Mouse (Mus musculus) ES-Bruce4 (cell line): ENCODE results near the gene Gm28551. TPM values are rescaled to one million over a fixed set of nuclear protein-coding genes. Genes with fewer than 3 reads are reported as not detected.
"Not testable (repeated sequence)": the region's sequence is repeated elsewhere in the genome, so short reads cannot be mapped to it uniquely, and the experiment has no call there.

Experiments used
- H3K27ac ChIP-seq: 2 replicates; pipeline ENCODE4 v1.5.1; 2012; ENCODE audit warnings: low read length, inconsistent platforms; ENCODE audit not compliant: insufficient read depth
- H3K27me3 ChIP-seq: 2 replicates; pipeline ENCODE4 v1.6.1; 2012; ENCODE audit warnings: mild to moderate bottlenecking, low read length, inconsistent platforms; ENCODE audit not compliant: control insufficient read depth, poor library complexity, insufficient read depth, severe bottlenecking
- H3K36me3 ChIP-seq: 2 replicates; pipeline ENCODE4 v1.6.1; 2012; ENCODE audit warnings: inconsistent platforms, mild to moderate bottlenecking, low read length, moderate library complexity; ENCODE audit not compliant: control insufficient read depth, poor library complexity, insufficient read depth, severe bottlenecking
- H3K4me1 ChIP-seq: one replicate; pipeline ENCODE4 v1.8.1; 2011; ENCODE audit warnings: low read length; ENCODE audit not compliant: control insufficient read depth, insufficient read depth
- H3K4me3 ChIP-seq: 2 replicates; pipeline ENCODE4 v1.5.1; 2011; ENCODE audit warnings: low read depth, mild to moderate bottlenecking, low read length
- H3K9ac ChIP-seq: 2 replicates; pipeline ENCODE4 v1.6.1; 2012; ENCODE audit warnings: low read depth, mild to moderate bottlenecking, inconsistent platforms; ENCODE audit not compliant: poor library complexity, severe bottlenecking
- H3K9me3 ChIP-seq: replicated peaks from 2 replicates; pipeline ENCODE4 v1.6.1; 2012; ENCODE audit warnings: mild to moderate bottlenecking, low read length, inconsistent platforms; ENCODE audit not compliant: control insufficient read depth, poor library complexity, insufficient read depth, severe bottlenecking
- CTCF ChIP-seq: IDR thresholded peaks from one replicate; pipeline ENCODE4 v1.8.1; 2011; ENCODE audit warnings: low read depth, low read length
- EP300 ChIP-seq: IDR thresholded peaks from 2 replicates; pipeline ENCODE4 v1.6.1; 2011; ENCODE audit warnings: low read depth, low read length; ENCODE audit not compliant: insufficient read depth
- POLR2A ChIP-seq: IDR thresholded peaks from one replicate; pipeline ENCODE4 v1.8.1; 2011; ENCODE audit warnings: low read length; ENCODE audit not compliant: insufficient read depth
- polyA plus RNA-seq: library from polyadenylated mRNA; stranded (reverse); fragments of >200 nt; gene quantifications from 2 replicates; pipeline ENCODE4 v1.2.4, GENCODE M21; 2011; ENCODE audit warnings: low read depth; ENCODE audit not compliant: missing spikeins, insufficient read depth, insufficient read length

The Gm28551 gene
- polyA plus RNA-seq, 1 experiment, result not detected

DNA sequence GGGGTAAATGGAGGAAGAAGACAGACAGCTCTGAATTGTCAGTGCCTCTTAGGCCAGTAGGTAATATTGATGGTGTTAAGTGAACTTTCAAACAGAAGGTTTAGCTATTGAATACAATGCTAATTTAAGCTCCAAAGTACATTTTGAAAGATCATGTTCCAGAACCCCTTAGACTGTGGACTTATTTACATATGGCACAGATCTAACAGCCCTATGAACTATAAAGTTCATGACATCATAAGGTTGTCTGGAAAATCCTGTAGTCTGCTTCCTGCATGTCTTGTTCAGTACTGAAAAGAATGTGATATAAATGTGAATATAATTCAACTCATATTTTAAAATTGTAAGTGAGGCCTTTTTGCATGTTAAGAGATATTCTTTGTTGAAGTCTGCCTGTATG, 6.5 kb upstream of the Gm28551 start:
- TF ChIP-seq CTCF (no peak), POLR2A (no peak), EP300 (no peak)
- Histone ChIP-seq H3K4me3 (no peak overlapping the region), H3K36me3 (no peaks in the 10 kb centered on the region), H3K27ac (no peak overlapping the region), H3K9ac (no peak overlapping the region), H3K4me1 (no peaks in the 10 kb centered on the region), H3K9me3 (no peaks in the 10 kb centered on the region), H3K27me3 (no peaks in the 10 kb centered on the region)

DNA sequence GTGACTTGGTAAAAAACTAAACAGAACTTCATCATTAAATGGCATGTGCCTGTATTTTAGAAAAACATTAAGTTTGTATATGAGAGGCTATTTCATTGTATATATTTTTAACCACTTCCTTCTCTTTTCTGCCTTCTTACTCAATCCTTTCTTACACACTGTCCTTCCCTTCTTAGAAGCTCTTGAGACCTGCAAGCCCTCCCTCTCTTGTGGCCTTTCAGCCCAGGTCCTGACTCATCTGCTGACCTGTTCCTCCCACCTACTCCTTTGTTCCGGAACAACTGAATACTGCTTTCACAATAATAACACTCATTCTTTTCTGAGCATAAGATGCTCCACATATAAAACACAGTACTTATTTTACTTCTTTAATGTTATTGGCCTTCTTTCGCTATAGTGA, 11.4 kb downstream of the Gm28551 start:
- Histone ChIP-seq H3K4me1 (no peaks in the 10 kb centered on the region), H3K27ac (no peak overlapping the region), H3K36me3 (peaks cover 6% of the 10 kb centered on the region), H3K9me3 (no peaks in the 10 kb centered on the region), H3K4me3 (no peak overlapping the region), H3K27me3 (no peaks in the 10 kb centered on the region), H3K9ac (no peak overlapping the region)
- TF ChIP-seq CTCF (no peak), POLR2A (no peak), EP300 (no peak)

GRCm38 (mm10) chr1:53337403-53337802, 15.1 kb downstream of the Gm28551 start:
- H3K4me1 ChIP-seq, H3K27me3 ChIP-seq, H3K36me3 ChIP-seq, H3K9me3 ChIP-seq, H3K27ac ChIP-seq, H3K4me3 ChIP-seq, H3K9ac ChIP-seq: not testable (repeated sequence)

DNA sequence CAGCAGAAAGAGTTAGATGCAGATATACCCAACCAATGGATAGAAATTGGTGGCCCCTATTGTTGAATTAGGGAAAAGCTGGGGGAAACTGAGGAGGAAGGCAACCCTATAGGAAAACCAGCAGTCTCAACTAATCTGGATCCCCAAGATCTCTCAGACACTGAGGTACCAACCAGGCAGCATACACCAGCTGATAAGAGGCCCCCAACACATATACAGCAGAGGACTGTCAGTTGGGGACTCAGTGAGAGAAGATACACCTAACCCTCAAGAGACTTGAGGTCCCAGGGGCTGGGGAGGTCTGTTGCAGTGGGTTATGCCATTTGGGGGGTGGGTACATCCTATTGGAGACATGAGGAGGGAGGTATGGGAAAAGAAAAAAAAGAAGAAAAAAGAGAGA, 17.0 kb downstream of the Gm28551 start:
- Histone ChIP-seq H3K9ac (no peak overlapping the region), H3K9me3 (peaks cover 5% of the 10 kb centered on the region; the same call in 1 of the 2 replicates), H3K27ac (no peak overlapping the region), H3K4me1 (no peaks in the 10 kb centered on the region), H3K36me3 (no peaks in the 10 kb centered on the region), H3K4me3 (no peak overlapping the region), H3K27me3 (no peaks in the 10 kb centered on the region)
- no peak for TF ChIP-seq CTCF
- TF ChIP-seq POLR2A, result no peak

DNA sequence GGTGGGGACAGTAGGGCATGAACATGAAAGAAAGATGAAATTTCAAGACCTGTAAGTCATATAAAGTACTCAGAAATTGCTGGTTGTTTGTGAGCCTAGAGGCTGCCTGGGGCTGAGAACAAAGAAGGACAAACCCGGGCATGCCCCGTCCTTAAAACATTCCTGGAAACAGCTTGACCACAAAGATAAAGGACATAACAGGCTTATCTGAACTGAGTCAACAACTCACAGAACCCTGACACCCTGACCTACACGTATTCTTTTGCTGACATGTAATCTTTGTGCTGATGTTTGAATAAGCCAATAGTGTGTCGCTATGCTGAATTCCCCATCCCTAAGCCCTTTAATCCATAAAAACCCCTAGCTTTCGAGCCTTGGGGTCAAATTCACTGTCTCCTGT, 18.9 kb downstream of the Gm28551 start:
- not testable (repeated sequence) for H3K4me3 ChIP-seq, H3K27me3 ChIP-seq, H3K27ac ChIP-seq, H3K36me3 ChIP-seq, H3K9me3 ChIP-seq, H3K4me1 ChIP-seq, H3K9ac ChIP-seq

DNA sequence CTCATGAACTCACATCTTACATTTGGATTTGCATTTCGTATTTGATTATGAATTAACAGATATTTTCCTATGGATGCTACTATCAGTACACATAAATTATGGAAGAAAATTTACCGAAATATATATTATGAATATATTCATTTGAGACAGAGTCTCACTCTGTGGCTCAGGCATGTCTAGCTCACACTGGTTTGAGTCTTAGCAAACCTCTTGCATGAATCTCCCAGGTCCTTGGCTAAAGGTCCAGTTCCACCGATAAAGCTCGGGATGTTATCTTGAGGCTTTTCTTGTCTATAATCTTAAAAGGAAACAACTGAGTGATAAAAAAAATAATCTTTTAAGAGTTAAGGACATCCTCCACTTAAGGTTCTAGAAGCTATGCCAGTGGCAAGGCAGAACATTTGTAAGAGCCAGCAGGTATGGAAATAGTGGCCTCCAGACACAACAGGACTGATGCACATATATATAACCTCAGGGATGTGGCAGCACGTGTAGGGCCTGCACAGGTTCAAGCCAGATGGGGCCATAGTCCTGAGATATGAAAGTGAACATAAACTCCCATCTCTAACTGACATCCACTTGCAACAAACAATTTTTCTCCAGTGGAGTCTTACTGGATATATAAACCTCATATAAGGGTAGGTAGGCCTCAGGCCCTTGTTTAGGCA, 27.5 kb downstream of the Gm28551 start:
- Histone ChIP-seq H3K27me3 (no peaks in the 10 kb centered on the region), H3K4me3 (no peak overlapping the region), H3K9ac (no peak overlapping the region), H3K4me1 (no peaks in the 10 kb centered on the region), H3K36me3 (peaks cover 2% of the 10 kb centered on the region), H3K9me3 (no peaks in the 10 kb centered on the region), H3K27ac (no peak overlapping the region)
- TF ChIP-seq CTCF (no peak), EP300 (no peak), POLR2A (no peak)

DNA sequence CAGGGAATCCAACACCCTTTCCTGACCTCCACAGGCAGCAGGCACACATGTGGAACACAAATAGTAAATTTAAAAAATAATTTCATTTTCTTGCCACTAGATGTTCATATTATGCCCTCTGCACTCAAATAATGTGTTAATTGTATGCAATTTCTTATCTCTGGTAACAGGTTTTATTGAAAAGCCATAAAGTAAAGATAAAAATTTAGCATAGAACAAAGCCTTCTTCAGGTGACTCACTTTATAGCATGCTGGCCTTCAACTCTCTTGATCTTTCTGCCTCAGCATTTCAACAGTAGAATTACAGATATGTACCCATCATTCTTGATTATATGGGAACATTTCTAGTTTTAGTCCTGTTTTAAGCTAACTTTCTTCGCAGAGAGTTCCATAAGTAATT, 28.2 kb downstream of the Gm28551 start:
- Histone ChIP-seq H3K36me3 (peaks cover 2% of the 10 kb centered on the region), H3K27ac (no peak overlapping the region), H3K27me3 (no peaks in the 10 kb centered on the region), H3K4me3 (no peak overlapping the region), H3K4me1 (no peaks in the 10 kb centered on the region), H3K9ac (no peak overlapping the region), H3K9me3 (no peaks in the 10 kb centered on the region)
- TF ChIP-seq CTCF (no peak), POLR2A (no peak), EP300 (no peak)
